Mouse (Mus musculus) spleen, adult 2 months (tissue): ENCODE data around the gene Trpc4ap. TPM values are rescaled to one million over a fixed set of nuclear protein-coding genes. Genes with fewer than 3 reads are reported as not detected.

Experiments
- DNase-seq, 2 experiments: peaks; one replicate each; pipeline versions ENCODE4 v3.0.0 to v3.0.0-alpha.2; 2012 to 2021; ENCODE audit warnings: low spot score in 2 of 2, low read depth in 1 of 2
- H3K27ac ChIP-seq: fragments of 200-500 bp; 2 replicates; pipeline ENCODE4 v1.5.1; 2012; ENCODE audit warnings: low read length, inconsistent platforms; ENCODE audit not compliant: insufficient read depth
- H3K27me3 ChIP-seq: fragments of 200-500 bp; 2 replicates; pipeline ENCODE4 v1.6.1; 2012; ENCODE audit warnings: mild to moderate bottlenecking, moderate library complexity, low read length, inconsistent platforms; ENCODE audit not compliant: control insufficient read depth, insufficient read depth
- H3K36me3 ChIP-seq: fragments of 200-500 bp; 2 replicates; pipeline ENCODE4 v1.6.1; 2012; ENCODE audit warnings: mild to moderate bottlenecking, low read length, inconsistent platforms; ENCODE audit not compliant: control insufficient read depth, insufficient read depth
- H3K4me1 ChIP-seq: fragments of 200-500 bp; 2 replicates; pipeline ENCODE4 v1.6.1; 2011; ENCODE audit warnings: inconsistent platforms; ENCODE audit not compliant: control insufficient read depth, insufficient read depth, insufficient read length
- H3K4me3 ChIP-seq: fragments of 200-500 bp; 2 replicates; pipeline ENCODE4 v1.5.1; 2011; ENCODE audit warnings: mild to moderate bottlenecking, inconsistent platforms; ENCODE audit not compliant: insufficient read depth, insufficient read length; ENCODE audit errors: extremely low read depth
- CTCF ChIP-seq: fragments of 200-500 bp; IDR thresholded peaks from 2 replicates; pipeline ENCODE4 v1.5.1; 2011; ENCODE audit warnings: mild to moderate bottlenecking, inconsistent platforms; ENCODE audit not compliant: insufficient read depth, insufficient read length, insufficient replicate concordance; ENCODE audit errors: extremely low read depth
- POLR2A ChIP-seq: fragments of 200-500 bp; IDR thresholded peaks from 2 replicates; pipeline ENCODE4 v1.6.1; 2011; ENCODE audit warnings: low read depth, low read length, inconsistent platforms
- WGBS: fragments of 180-500 bp; shearing (Covaris S2); methylation state at CpG from one replicate; pipeline ENCODE4 v1.1.7; 2018; 5-methylcytosine and 5-hydroxymethylcytosine counted together
- polyA plus RNA-seq: library from polyadenylated mRNA; depleted of rRNA; stranded (reverse); fragments of >200 nt; gene quantifications from 2 replicates; pipeline ENCODE4 v1.2.3, GENCODE M21; 2012

The Trpc4ap gene
- polyA plus RNA-seq, 1 experiment: 144 TPM

GRCm38 (mm10) chr2:155694564-155694963 lies 2.4 kb upstream of the Trpc4ap start:
- H3K27ac ChIP-seq: no peak overlapping the region
- TF ChIP-seq POLR2A: no peak
- TF ChIP-seq CTCF: no peak

DNA sequence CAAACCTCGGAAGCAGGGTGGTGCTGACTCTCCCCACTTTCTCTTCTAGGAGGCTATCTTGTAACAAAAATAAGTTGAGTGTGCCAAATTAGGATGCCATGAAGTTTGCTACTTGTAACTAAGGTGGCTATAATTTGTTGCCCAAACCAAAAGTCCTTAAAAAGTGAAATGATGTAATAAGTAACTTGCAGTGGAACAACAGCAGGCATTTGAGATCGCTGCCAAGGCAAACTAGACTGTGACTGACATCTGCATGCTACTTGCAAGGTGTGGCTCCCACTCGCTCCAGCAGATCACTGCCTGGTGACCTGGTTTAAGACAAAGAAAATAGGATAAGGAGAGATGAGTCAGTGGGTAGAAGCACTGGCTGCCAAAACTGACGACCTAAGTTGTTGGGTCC lies 952 bp upstream of the Trpc4ap start:
- Histone ChIP-seq H3K27ac (no peak overlapping the region), H3K4me3 (no peak overlapping the region), H3K27me3 (no peaks in the 10 kb centered on the region), H3K4me1 (peaks cover 11% of the 10 kb centered on the region; the same call in 1 of the 2 replicates), H3K36me3 (peaks cover 2% of the 10 kb centered on the region; the same call in 1 of the 2 replicates)
- TF ChIP-seq POLR2A (no peak), CTCF (no peak)
- DNase-seq: no peak
- WGBS: 89% methylated on average over 4 of the region's 4 CpGs

More at GRCm38 (mm10) chr2:155694564-155694963, 2.4 kb upstream of the Trpc4ap start:
- H3K4me1 ChIP-seq: peaks cover 11% of the 10 kb centered on the region; the same call in 1 of the 2 replicates
- H3K36me3 ChIP-seq: peaks cover 2% of the 10 kb centered on the region; the same call in 1 of the 2 replicates
- no peak overlapping the region for H3K4me3 ChIP-seq
- no peak for DNase-seq
- 66% methylated on average over 2 of the region's 2 CpGs for WGBS
- no peaks in the 10 kb centered on the region for H3K27me3 ChIP-seq

GRCm38 (mm10) chr2:155691336-155691722 lies 855 bp downstream of the Trpc4ap start:
- DNase-seq: no peak
- Histone ChIP-seq H3K4me3 (peak overlapping the region; percentile 95), H3K27me3 (no peaks in the 10 kb centered on the region), H3K36me3 (peaks cover 4% of the 10 kb centered on the region; the same call in 1 of the 2 replicates), H3K27ac (no peak overlapping the region), H3K4me1 (peaks cover 7% of the 10 kb centered on the region; the same call in 1 of the 2 replicates)
- TF ChIP-seq CTCF (no peak), POLR2A (no peak)
- 2% methylated on average over 8 of the region's 8 CpGs for WGBS

DNA sequence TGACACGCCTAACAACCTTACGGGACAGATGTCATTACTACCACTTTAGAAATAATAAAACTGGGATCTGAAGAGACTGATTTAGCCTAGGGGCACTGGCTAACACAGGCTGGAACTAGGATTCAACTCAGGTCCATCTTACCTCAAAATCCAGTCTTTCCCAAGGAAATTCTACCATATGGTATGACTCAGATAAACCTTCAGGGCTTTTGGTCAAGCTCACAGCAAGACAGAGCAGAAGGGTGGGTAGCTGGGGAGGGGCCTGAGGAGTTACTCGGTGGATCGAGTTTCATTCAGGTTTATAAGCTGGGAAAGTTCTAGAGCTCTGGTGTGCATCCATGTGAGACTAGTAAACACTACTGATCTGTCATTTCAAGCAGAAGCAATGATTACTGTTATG lies 3.0 kb downstream of the Trpc4ap start:
- H3K4me3 ChIP-seq: no peak overlapping the region
- H3K36me3 ChIP-seq: peaks cover 6% of the 10 kb centered on the region; the same call in 1 of the 2 replicates
- 89% methylated on average over 4 of the region's 4 CpGs for WGBS
- no peaks in the 10 kb centered on the region for H3K27me3 ChIP-seq
- peaks cover 7% of the 10 kb centered on the region; the same call in 1 of the 2 replicates for H3K4me1 ChIP-seq
- no peak for TF ChIP-seq CTCF
- TF ChIP-seq POLR2A: no peak
- no peak for DNase-seq
- H3K27ac ChIP-seq: no peak overlapping the region

DNA sequence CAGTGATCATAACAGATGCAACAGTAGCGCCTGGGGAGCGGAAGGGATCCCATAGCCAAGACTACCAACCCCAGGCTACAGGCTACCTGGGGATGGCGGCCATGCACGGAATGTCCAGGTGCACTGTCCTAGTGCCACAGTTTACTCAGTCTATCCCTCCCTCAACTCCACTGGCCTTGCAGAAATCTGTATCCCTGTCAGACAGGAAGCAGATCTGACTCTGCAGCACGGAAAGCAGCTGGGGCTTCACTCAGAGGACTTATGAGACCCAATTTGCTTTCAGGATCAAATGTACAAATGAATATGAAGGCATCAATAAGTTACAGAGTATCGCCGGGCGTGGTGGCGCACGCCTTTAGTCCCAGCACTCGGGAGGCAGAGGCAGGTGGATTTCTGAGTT lies 4.4 kb downstream of the Trpc4ap start:
- WGBS: 91% methylated on average over 11 of the region's 11 CpGs

DNA sequence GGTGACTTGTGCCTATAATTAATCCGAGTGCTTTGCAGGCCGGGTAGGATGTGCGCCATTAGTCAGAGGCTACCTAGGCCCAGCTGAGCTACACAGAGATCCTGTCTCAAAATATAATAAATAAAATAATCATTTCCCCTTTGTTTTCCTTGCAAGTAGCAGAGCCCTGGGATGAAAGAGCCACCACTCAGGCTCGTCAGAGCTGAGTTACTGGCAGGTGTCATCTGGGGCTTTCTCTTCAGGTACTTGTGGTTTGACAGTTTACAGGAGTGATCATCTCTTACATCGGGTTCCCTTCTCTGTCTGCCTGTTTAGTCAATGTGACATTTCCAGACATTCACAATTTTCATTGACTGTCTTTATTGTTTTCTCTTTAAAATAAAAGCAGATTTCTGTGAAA lies 5.6 kb downstream of the Trpc4ap start:
- Histone ChIP-seq H3K4me3 (no peak overlapping the region), H3K36me3 (peaks cover 6% of the 10 kb centered on the region; the same call in 1 of the 2 replicates), H3K4me1 (peaks cover 14% of the 10 kb centered on the region; the same call in 1 of the 2 replicates), H3K27ac (no peak overlapping the region), H3K27me3 (no peaks in the 10 kb centered on the region)
- TF ChIP-seq CTCF: no peak
- TF ChIP-seq POLR2A: no peak
- 67% methylated on average over 5 of the region's 5 CpGs for WGBS
- DNase-seq: no peak

More for the DNA sequence above, 4.4 kb downstream of the Trpc4ap start:
- no peak overlapping the region for H3K4me3 ChIP-seq
- no peaks in the 10 kb centered on the region for H3K27me3 ChIP-seq
- TF ChIP-seq POLR2A (no peak), CTCF (no peak)
- H3K36me3 ChIP-seq: peaks cover 6% of the 10 kb centered on the region; the same call in 1 of the 2 replicates
- no peak overlapping the region for H3K27ac ChIP-seq
- H3K4me1 ChIP-seq: peaks cover 11% of the 10 kb centered on the region; the same call in 1 of the 2 replicates
- DNase-seq: no peak

DNA sequence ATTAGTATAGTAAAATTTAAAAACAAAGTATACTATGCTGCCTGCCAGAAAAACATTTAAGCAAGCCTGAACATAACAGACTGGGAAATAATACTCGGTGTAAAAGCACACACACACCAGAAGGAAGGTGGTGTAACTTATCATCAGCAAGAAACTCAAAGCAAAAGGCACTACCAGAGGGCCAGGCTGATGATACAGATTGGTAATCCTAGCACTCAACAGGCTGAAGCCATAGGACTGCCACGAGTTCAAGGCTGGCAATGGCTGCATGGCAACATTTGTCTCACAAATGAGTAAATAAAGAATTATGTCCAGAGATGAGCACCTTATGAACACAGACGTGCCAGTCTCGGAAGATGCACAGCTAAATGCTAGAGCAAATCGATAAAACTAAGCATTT lies 8.4 kb downstream of the Trpc4ap start:
- Histone ChIP-seq H3K27me3 (no peaks in the 10 kb centered on the region), H3K27ac (no peak overlapping the region), H3K4me3 (no peak overlapping the region), H3K36me3 (peaks cover 4% of the 10 kb centered on the region; the same call in 1 of the 2 replicates), H3K4me1 (peaks cover 18% of the 10 kb centered on the region)
- no peak for DNase-seq
- 89% methylated on average over 5 of the region's 5 CpGs for WGBS
- TF ChIP-seq CTCF (no peak), POLR2A (no peak)
